Mouse (Mus musculus) liver, adult 2 months (tissue): ENCODE results near the gene Rorb.

Experiments used
- CTCF ChIP-seq: fragments of 200-500 bp; IDR thresholded peaks from 2 replicates; pipeline ENCODE4 v1.5.1; 2011; ENCODE audit warnings: low read depth, low read length, control low read depth
- POLR2A ChIP-seq: fragments of 200-500 bp; IDR thresholded peaks from 2 replicates; pipeline ENCODE4 v1.6.1; 2011; ENCODE audit warnings: low read length, control low read depth; ENCODE audit not compliant: insufficient read depth; ENCODE audit errors: extremely low read depth

DNA sequence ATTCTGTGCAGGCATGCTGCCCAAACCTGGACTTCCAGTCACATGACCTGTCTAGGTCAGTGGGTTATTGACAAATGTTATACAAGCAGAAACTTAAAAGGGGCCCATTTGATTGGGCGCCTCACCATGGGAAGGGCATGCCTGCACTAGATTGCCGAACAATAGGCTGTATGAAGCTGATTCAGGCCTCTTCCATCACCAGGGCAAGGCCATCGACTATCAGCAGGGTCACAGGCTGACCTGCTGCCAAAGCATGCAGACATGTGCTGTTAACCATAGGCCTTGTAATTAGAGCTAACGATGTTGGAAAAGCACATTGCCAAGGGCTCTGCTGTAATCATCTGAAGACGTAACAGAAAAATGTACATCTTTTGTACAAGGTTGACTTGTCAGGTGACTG is 131.0 kb downstream of the Rorb start:
- no peak for TF ChIP-seq CTCF
- no peak for TF ChIP-seq POLR2A
